Comparison of ENCODE assay signal across 8 mouse cellular contexts in the genomic region with DNA sequence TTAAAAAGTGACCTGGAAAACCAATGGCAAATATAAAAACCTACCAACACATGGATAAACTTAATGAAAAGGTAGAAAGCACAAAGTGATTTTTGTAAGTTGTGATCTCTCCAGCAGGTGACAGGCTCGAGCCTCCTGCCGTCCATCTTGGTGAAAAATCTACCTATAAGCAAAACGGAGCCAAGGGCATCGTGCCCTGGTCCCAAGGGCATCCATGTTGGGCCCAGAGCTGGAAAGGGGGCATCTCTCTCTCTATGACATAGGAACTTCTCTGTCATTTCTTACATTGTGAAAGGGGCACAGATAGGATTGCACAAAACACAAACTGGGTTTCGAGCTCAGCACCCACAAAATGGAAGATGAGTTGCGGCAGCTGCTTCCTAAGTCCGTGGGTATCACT. TPM values are rescaled to one million over a fixed set of nuclear protein-coding genes. Genes with fewer than 3 reads are reported as not detected.
DNase-seq lines count a peak whose midpoint lies in the region; ATAC-seq lines count a peak whose summit lies in the region.

No protein-coding gene starts in this region.

- no peak for ATAC-seq in heart, embryonic 14.5 days (ENCODE audit: insufficient number of reproducible peaks, insufficient read depth, low FRiP score, low read depth)
- ATAC-seq in liver, embryonic 12.5 days = no peak

- H3K9ac ChIP-seq in heart, embryonic 14.5 days (ENCODE audit: low read length) = peak overlapping the region; percentile 99
- H3K9ac ChIP-seq in liver, embryonic 12.5 days = no peak overlapping the region

- H3K36me3 ChIP-seq in heart, embryonic 14.5 days (ENCODE audit: control insufficient read depth, insufficient read depth, low read length) = peaks cover 36% of the 10 kb centered on the region
- H3K36me3 ChIP-seq in liver, embryonic 12.5 days = no peaks in the 10 kb centered on the region
- no peaks in the 10 kb centered on the region for H3K36me3 ChIP-seq in splenic B cell, adult 2 months (ENCODE audit: control insufficient read depth, insufficient read depth, low read length, poor library complexity, severe bottlenecking)

- no peaks in the 10 kb centered on the region for H3K9me3 ChIP-seq in heart, embryonic 14.5 days (ENCODE audit: control insufficient read depth, low read length)
- H3K9me3 ChIP-seq in liver, embryonic 12.5 days (replicated peaks) = no peaks in the 10 kb centered on the region

- peaks cover 26 to 60% of the 10 kb centered on the region in 2 experiments for H3K4me1 ChIP-seq in heart, embryonic 14.5 days (ENCODE audit: control insufficient read depth in 2 of 2, insufficient read depth in 2 of 2, low read length in 2 of 2)
- peaks cover 19% of the 10 kb centered on the region; the same call in 1 of the 2 replicates for H3K4me1 ChIP-seq in liver, embryonic 12.5 days

- no peaks in the 10 kb centered on the region; the same call in 1 of the 2 replicates for H3K27me3 ChIP-seq in heart, embryonic 14.5 days (ENCODE audit: control insufficient read depth, insufficient read depth, low read length)
- H3K27me3 ChIP-seq in liver, embryonic 12.5 days (replicated peaks) = peaks cover 65% of the 10 kb centered on the region
- H3K27me3 ChIP-seq in splenic B cell, adult 2 months (ENCODE audit: control insufficient read depth, insufficient read depth, low read length, poor library complexity, severe bottlenecking) = no peaks in the 10 kb centered on the region

- peak overlapping the region; percentile 69 to 92 for H3K4me3 ChIP-seq in heart, embryonic 14.5 days (ENCODE audit: control insufficient read depth in 1 of 2, insufficient read depth in 1 of 2, low read depth in 1 of 2, low read length in 2 of 2)
- no peak overlapping the region for H3K4me3 ChIP-seq in liver, embryonic 12.5 days

- peak overlapping the region; percentile 97 to 98 for H3K27ac ChIP-seq in heart, embryonic 14.5 days (replicated peaks in 1 of 2; ENCODE audit: control insufficient read depth in 1 of 2, insufficient read depth in 1 of 2, low read depth in 2 of 2, low read length in 2 of 2)
- no peak overlapping the region for H3K27ac ChIP-seq in liver, embryonic 12.5 days

- intact Hi-C loops in left cerebral cortex, postnatal 14 days (cut with DNase I) = loop anchor here (2.0 to 5.0 kb wide), 4 partner anchors 227 to 662 kb away; no protein-coding TSS in a partner anchor
- intact Hi-C loops in gastrocnemius, postnatal 14 days (cut with DNase I; ENCODE audit: low total_unique reads) = no loop called here

- peak overlapping the region; percentile 80 for H3K4me2 ChIP-seq in heart, embryonic 14.5 days (ENCODE audit: low read length)
- 0 out of 2 replicates have a peak overlapping the region, but pooled peaks have one; percentile 81 for H3K4me2 ChIP-seq in liver, embryonic 12.5 days

- WGBS in heart, embryonic 14.5 days = 34% methylated on average over 7 of the region's 7 CpGs
- 57% methylated on average over 7 of the region's 7 CpGs for whole genome bisulfite sequencing in liver, embryonic 12.5 days (ENCODE audit: insufficient replicate concordance)

- peak; percentile 53 to 54 for DNase-seq in left cerebral cortex, postnatal 14 days (ENCODE audit: low spot score in 2 of 2)
- no peak for DNase-seq in left cerebral cortex, adult 8-10 months (ENCODE audit: low spot score in 2 of 2)
- DNase-seq in cerebellum, adult 18-20 months = peak; percentile 64 to 69
- DNase-seq in splenic B cell, adult 2 months (ENCODE audit: low read depth, low spot score) = peak; percentile 55
- DNase-seq in urinary bladder, postnatal 4 days (ENCODE audit: low spot score in 2 of 2) = no peak
- DNase-seq in gastrocnemius, postnatal 14 days = no peak

RNA-seq across cellular contexts. Expression of gene Atp1b1, which starts 2.5 kb away (rescaled TPM):
- total RNA-seq in left cerebral cortex, postnatal 14 days (2021) = 1,000 to 10,000 TPM; 1,826 to 1,842 TPM
- total RNA-seq in left cerebral cortex, adult 8-10 months (2022) = 1,000 to 10,000 TPM; 1,623 to 1,744 (median 1,693) TPM
- polyA plus RNA-seq in heart, embryonic 14.5 days (2014; fragmentation: Nextera tagmentation; extraction: Ambion mirVana) = 303 and 312 TPM in 2 replicates
- polyA plus RNA-seq in liver, embryonic 12.5 days (2016; fragmentation: Nextera tagmentation; extraction: Ambion mirVana) = 11.4 and 12.8 TPM in 2 replicates
- 100 to 1,000 TPM; 147 to 159 TPM for total RNA-seq in gastrocnemius, postnatal 14 days (2021)

Comparison
In these comparisons a context has a peak if more than half of its experiments do, and no peak if none do; other contexts are left out.
1. DNase-seq: peak in left cerebral cortex, postnatal 14 days (2 of 2), cerebellum, adult 18-20 months (2 of 2) and splenic B cell, adult 2 months (single experiment); none in left cerebral cortex, adult 8-10 months (0 of 2), urinary bladder, postnatal 4 days (0 of 2) and gastrocnemius, postnatal 14 days (single experiment).
2. RNA of gene Atp1b1, which starts 2.5 kb away (total RNA-seq): 1,826 to 1,842 TPM in left cerebral cortex, postnatal 14 days and 1,623 to 1,744 TPM in left cerebral cortex, adult 8-10 months; 147 to 159 TPM in gastrocnemius, postnatal 14 days; every median in the first group is over 10 times any median in the second.